Mouse (Mus musculus) Patski (cell line): ENCODE results near the gene Phtf2. TPM values are rescaled to one million over a fixed set of nuclear protein-coding genes. Genes with fewer than 3 reads are reported as not detected.

Experiments
- ATAC-seq: fragments of 100-300 bp; one replicate; pipeline ENCODE4 v1.8.0; 2021
- CTCF ChIA-PET: fragments of 350-600 bp; sonication (Branson Sonifier 250); formaldehyde crosslinking; loops from one replicate; lab custom pipeline; 2022; ENCODE audit warnings: inconsistent platforms; lab: Charles Lee
- POLR2A ChIA-PET: fragments of 350-600 bp; sonication (Branson Sonifier 250); formaldehyde crosslinking; loops from one replicate; lab custom pipeline; 2022; ENCODE audit warnings: antibody characterized with exemption, inconsistent platforms; lab: Charles Lee
- DNase-seq: peaks from one replicate; pipeline ENCODE4 v3.0.0-alpha.2; 2011; ENCODE audit warnings: low read depth, low spot score
- H3K27me3 ChIP-seq: fragments of 371-371 bp; one replicate; pipeline ENCODE4 v1.5.1; 2021
- CTCF ChIP-seq: fragments of 100-300 bp; IDR thresholded peaks from one replicate; pipeline ENCODE4 v1.5.1; 2021
- in situ Hi-C: fragments of 300-500 bp; cut with MboI; formaldehyde crosslinking; loops from 3 replicates; pipeline ENCODE4 v1.11.1; 2018; ENCODE audit warnings: low pct_unique_long_range_greater_than_20kb, mixed read lengths
- polyA plus RNA-seq: library from polyadenylated mRNA; unstranded; gene quantifications from one replicate; pipeline ENCODE4 v1.2.3, GENCODE M21; 2021

Gene Phtf2
- polyA plus RNA-seq, 1 experiment from 2014 or later: 8.4 TPM

- CTCF ChIA-PET: interaction anchor here (0.9 to 1.4 kb wide), 3 partner anchors 9 to 21 kb away, joined by 3 to 4 read pairs (median 4); no protein-coding TSS in a partner anchor
- H3K27me3 ChIP-seq: no peaks in the 10 kb centered on the region
- POLR2A ChIA-PET: no interaction called here
- ATAC-seq (no peak), DNase-seq (no peak)
- in situ Hi-C loops: no loop called here
- no peak for TF ChIP-seq CTCF
These were observed 8.8 kb downstream of the Phtf2 start for GRCm38 (mm10) chr5:20873146-20873545.

GRCm38 (mm10) chr5:20865193-20865755 lies 16.6 kb downstream of the Phtf2 start:
- in situ Hi-C loops: no loop called here
- no peaks in the 10 kb centered on the region for H3K27me3 ChIP-seq
- DNase-seq: no peak
- ATAC-seq: no peak
- TF ChIP-seq CTCF: no peak
- ChIA-PET CTCF (no interaction called here), POLR2A (interaction anchor here (0.7 kb wide), 1 partner anchor 20 kb away, joined by 4 read pairs; no protein-coding TSS in a partner anchor)

- ChIA-PET POLR2A (interaction anchor here (0.8 to 1.4 kb wide), 2 partner anchors 7 to 16 kb away, joined by 3 read pairs; no protein-coding TSS in a partner anchor), CTCF (interaction anchor here (1.4 to 1.7 kb wide), 2 partner anchors 9 to 11 kb away, joined by 4 to 7 read pairs; no protein-coding TSS in a partner anchor)
- in situ Hi-C loops: no loop called here
- DNase-seq (no peak), ATAC-seq (no peak)
- no peak for TF ChIP-seq CTCF
- H3K27me3 ChIP-seq: no peaks in the 10 kb centered on the region
These were observed 17.5 kb downstream of the Phtf2 start for GRCm38 (mm10) chr5:20864216-20864969.

GRCm38 (mm10) chr5:20861901-20862300 lies 20.0 kb downstream of the Phtf2 start:
- CTCF ChIA-PET: interaction anchor here (1.5 kb wide), 1 partner anchor 12 kb away, joined by 3 read pairs; no protein-coding TSS in a partner anchor
- in situ Hi-C loops: no loop called here
- no peak for ATAC-seq
- no peak for DNase-seq
- no peaks in the 10 kb centered on the region for H3K27me3 ChIP-seq
- POLR2A ChIA-PET: no interaction called here
- TF ChIP-seq CTCF: no peak

- CTCF ChIA-PET: no interaction called here
- DNase-seq: no peak
- H3K27me3 ChIP-seq: no peaks in the 10 kb centered on the region
- no peak for TF ChIP-seq CTCF
- in situ Hi-C loops: no loop called here
- ATAC-seq: no peak
- POLR2A ChIA-PET: no interaction called here
These were observed 21.4 kb downstream of the Phtf2 start for GRCm38 (mm10) chr5:20860565-20860964.

GRCm38 (mm10) chr5:20858404-20858803 lies 23.5 kb downstream of the Phtf2 start:
- in situ Hi-C loops: no loop called here
- no peak for TF ChIP-seq CTCF
- no peaks in the 10 kb centered on the region for H3K27me3 ChIP-seq
- no peak for DNase-seq
- ChIA-PET POLR2A (no interaction called here), CTCF (interaction anchor here (1.6 kb wide), 1 partner anchor 10 kb away, joined by 4 read pairs; no protein-coding TSS in a partner anchor)
- no peak for ATAC-seq

GRCm38 (mm10) chr5:20855066-20855465 lies 26.9 kb downstream of the Phtf2 start:
- CTCF ChIA-PET: interaction anchor here (1.0 to 1.9 kb wide), 5 partner anchors 10 to 40 kb away, joined by 3 to 8 read pairs (median 3); no protein-coding TSS in a partner anchor
- POLR2A ChIA-PET: no interaction called here

GRCm38 (mm10) chr5:20847010-20847409 lies 34.9 kb downstream of the Phtf2 start:
- no peaks in the 10 kb centered on the region for H3K27me3 ChIP-seq
- DNase-seq: no peak
- POLR2A ChIA-PET: no interaction called here
- in situ Hi-C loops: no loop called here
- ATAC-seq: no peak
- TF ChIP-seq CTCF: no peak
- CTCF ChIA-PET: interaction anchor here (1.2 kb wide), 1 partner anchor 14 kb away, joined by 3 read pairs; no protein-coding TSS in a partner anchor

More at GRCm38 (mm10) chr5:20855066-20855465, 26.9 kb downstream of the Phtf2 start:
- in situ Hi-C loops: no loop called here
- no peaks in the 10 kb centered on the region for H3K27me3 ChIP-seq
- DNase-seq (no peak), ATAC-seq (no peak)
- no peak for TF ChIP-seq CTCF

GRCm38 (mm10) chr5:20843816-20844215 lies 38.1 kb downstream of the Phtf2 start:
- H3K27me3 ChIP-seq: no peaks in the 10 kb centered on the region
- CTCF ChIA-PET: no interaction called here
- ATAC-seq (no peak), DNase-seq (no peak)
- TF ChIP-seq CTCF: no peak
- POLR2A ChIA-PET: no interaction called here
- in situ Hi-C loops: no loop called here

- TF ChIP-seq CTCF: no peak
- no peak for DNase-seq
- ChIA-PET POLR2A (no interaction called here), CTCF (no interaction called here)
- H3K27me3 ChIP-seq: no peaks in the 10 kb centered on the region
- ATAC-seq: no peak
- in situ Hi-C loops: no loop called here
These were observed 38.5 kb downstream of the Phtf2 start for GRCm38 (mm10) chr5:20843405-20843804.

GRCm38 (mm10) chr5:20837082-20837481 lies 44.8 kb downstream of the Phtf2 start:
- ATAC-seq (no peak), DNase-seq (no peak)
- in situ Hi-C loops: no loop called here
- POLR2A ChIA-PET: no interaction called here
- TF ChIP-seq CTCF: no peak
- CTCF ChIA-PET: interaction anchor here (1.4 to 1.5 kb wide), 2 partner anchors 16 to 26 kb away, joined by 4 read pairs; no protein-coding TSS in a partner anchor
- no peaks in the 10 kb centered on the region for H3K27me3 ChIP-seq
